Mouse (Mus musculus) lung, postnatal 4 days (tissue): ENCODE measurements around the gene Gnl2.

Source experiments
- DNase-seq, 2 experiments: peaks; one replicate each; pipeline ENCODE4 v3.0.0; 2021

Gnl2 gene

DNA sequence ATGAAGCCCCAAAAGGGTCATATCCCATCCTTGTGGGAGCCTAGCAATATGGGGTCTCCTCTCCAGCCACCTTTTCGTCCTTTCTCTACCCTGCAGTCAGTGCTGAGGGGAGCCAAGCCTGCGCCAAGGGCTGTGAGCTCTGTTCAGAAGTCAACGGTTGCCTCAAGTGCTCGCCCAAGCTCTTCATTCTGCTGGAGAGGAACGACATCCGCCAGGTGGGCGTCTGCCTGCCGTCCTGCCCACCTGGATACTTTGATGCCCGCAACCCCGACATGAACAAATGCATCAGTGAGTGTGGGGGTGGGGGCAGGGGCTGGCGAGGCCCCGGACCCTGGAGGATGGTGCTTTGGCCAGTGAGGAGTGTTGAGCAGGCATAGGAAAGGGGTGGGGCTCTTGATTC lies 11.5 kb upstream of the Gnl2 start:
- no peak for DNase-seq

DNA sequence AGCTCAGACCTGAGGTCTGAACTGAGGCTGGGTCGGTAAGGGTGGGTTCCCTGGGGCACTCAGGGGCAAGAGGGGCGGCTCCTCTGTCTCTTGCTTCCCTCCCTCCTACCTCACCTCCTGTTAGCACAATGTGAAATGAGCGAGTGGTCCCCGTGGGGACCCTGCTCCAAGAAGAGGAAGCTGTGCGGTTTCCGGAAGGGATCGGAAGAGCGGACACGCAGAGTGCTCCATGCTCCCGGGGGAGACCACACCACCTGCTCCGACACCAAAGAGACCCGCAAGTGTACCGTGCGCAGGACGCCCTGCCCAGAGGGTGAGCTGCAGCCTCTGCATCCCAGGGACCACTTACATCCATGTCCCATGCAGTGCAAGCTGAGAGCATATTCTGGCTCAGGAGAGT lies 8.9 kb upstream of the Gnl2 start:
- DNase-seq: no peak

- DNase-seq: peak; percentile 31 to 48
Observed at GRCm38 (mm10) chr4:125008220-125008619, 8.2 kb upstream of the Gnl2 start.

DNA sequence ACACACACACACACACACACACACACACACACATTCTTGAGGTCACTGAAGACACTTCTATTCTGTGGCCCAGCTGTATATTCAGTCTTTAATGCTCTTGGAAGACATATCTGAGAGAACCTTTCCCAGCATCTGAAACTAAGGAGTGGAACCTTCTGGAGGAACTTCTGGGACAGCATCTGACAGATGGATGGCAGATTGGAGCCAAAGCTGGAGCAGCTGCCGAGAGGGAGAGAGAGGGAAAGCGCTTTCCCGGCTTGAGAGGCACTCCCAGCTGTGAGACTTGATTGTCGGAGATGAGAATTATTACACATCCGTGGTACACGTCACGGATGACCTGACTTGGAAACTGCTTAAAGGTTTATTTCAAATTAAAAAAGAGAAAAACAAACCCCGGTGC lies 7.7 kb upstream of the Gnl2 start:
- DNase-seq: no peak

- peak; percentile 21 to 67 for DNase-seq
Observed at GRCm38 (mm10) chr4:125017431-125017830, 1.0 kb downstream of the Gnl2 start.

- DNase-seq: no peak
Observed at GRCm38 (mm10) chr4:125020780-125021538, 4.6 kb downstream of the Gnl2 start.

DNA sequence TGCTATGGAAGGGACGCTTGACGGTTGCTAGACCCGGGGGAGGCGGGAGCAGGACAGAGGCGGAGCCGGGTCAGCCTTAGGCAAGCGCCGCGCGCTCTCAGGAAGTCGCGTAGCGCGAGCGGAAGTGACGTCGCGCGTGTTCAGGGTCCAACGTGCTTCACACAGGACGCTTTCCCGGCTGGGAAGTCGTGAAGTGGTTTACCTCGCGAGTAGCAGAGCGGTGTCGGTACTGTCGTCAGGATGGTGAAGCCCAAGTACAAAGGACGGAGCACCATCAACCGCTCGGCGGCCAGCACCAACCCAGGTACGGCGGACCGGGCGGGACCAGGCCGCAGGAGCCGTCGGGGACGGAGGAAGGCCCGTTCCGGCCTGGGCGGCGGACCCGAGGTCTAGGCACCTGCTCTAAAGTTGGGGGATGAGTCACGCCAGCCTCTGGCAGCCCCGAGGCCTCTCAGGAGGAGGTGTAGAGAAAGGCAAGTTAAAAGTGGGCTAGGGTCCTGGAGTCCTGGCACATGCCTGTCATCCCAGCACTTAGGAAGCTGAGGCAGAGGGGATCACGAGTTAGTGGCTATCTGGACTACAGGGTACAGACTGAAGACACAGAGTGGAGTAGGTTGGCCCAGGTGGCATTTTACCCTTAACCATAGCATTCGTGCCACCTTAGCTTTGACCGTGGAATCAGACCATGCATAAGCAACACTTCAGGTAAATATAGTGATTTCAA lies 13.7 kb downstream of the Gnl2 start:
- DNase-seq: peak; percentile 94 to 95

- DNase-seq: peak; percentile 9 to 38
Observed at GRCm38 (mm10) chr4:125034341-125034740, 18.0 kb downstream of the Gnl2 start.

DNA sequence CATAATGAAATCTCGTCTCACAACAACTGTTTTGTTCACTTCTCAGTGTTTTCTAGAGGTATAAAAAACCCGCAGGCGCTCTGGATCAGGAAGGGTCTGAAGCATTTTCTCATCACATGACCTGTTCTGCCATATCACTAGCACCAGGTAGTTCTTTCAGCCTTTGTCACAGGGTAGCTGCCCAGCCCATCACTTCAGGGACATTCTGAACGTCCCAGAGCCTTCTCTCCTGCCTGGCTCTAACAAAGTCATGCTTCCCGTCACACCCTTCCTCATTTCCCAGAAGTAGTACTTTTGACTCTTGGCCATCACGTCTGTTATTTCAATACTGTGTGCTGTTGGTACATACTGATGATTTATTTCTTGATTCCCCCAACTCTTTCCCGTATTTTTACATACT lies 28.1 kb downstream of the Gnl2 start:
- DNase-seq: no peak

GRCm38 (mm10) chr4:125055385-125055784 lies 39.0 kb downstream of the Gnl2 start:
- DNase-seq: peak in 1 of 2 experiments; percentile 26

GRCm38 (mm10) chr4:125056476-125056875 lies 40.1 kb downstream of the Gnl2 start:
- no peak for DNase-seq

GRCm38 (mm10) chr4:125057273-125057672 lies 40.9 kb downstream of the Gnl2 start:
- no peak for DNase-seq

GRCm38 (mm10) chr4:125058033-125058432 lies 41.6 kb downstream of the Gnl2 start:
- DNase-seq: no peak

GRCm38 (mm10) chr4:125059025-125059424 lies 42.6 kb downstream of the Gnl2 start:
- peak; percentile 66 to 73 for DNase-seq

DNA sequence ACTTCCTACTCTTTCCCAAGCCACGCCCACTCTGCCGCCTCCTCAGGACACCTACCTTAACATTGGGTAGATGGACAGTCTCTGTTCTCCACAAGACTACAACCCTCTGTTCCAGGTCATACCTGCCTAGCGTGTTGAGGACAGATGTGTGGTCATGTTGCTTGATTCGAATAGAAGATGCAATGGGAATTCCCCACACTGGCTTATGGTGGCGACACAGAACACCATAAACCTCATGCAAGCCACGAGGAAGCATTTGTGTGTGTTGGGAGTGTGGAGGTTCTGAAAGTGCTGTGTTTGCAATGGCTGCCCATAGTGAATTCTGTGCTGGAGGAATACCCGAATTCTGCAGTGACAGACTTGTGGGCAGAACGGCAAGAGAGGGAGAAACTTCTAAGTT lies 47.4 kb downstream of the Gnl2 start:
- no peak for DNase-seq

- DNase-seq: peak; percentile 75 to 78
Observed at GRCm38 (mm10) chr4:125065517-125066307, 49.3 kb downstream of the Gnl2 start, which contains the start of gene Dnali1. Gene Dnali1 (minus strand): TSS chr4:125065703.

DNA sequence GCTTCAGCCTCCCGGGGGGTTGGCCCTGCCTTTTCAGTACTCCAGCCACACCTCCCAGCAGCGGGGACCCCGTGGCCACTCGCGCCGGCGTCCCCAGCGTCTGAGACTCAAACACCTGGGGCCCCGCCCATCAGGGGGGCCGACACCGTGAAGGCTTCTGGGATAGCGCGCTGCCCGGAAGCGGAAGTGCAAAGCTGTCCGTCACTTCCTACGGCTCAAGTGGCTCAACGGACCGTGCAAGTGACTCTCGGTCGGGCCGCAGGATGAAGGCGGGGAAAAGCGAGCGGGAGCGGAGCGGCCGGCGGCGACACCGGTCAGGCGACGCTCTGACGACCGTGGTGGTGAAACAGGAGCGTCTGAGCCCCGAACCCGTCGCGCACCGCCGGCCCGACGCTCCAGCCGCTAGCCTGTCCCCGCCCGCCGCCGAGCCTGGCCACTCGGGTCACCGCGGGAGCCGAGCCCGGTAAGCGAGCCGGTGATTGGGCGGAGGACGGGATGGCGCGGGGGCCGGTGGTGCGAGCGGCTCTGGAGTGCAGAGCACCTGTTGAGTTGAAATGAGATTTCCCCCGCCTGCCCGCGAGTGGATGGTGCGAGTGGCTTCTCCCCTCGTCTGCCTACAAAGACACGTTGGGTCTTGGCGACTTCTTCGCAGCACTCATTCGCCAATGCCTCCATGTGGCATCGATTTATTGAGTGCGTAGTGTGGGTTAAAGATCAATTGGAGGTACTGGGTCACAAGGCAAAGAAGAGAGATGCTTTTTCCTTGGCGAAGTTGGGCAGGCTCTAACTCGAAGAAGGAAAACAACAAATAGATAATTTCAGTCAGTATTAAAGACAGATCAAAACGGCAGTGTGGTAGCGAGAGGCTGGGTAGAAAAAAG lies 50.3 kb downstream of the Gnl2 start, which contains the start of gene Snip1:
Gene Snip1, plus strand, starts transcription at position 183 of the 881 bp plus-strand sequence.
- peak; percentile 95 to 96 for DNase-seq

DNA sequence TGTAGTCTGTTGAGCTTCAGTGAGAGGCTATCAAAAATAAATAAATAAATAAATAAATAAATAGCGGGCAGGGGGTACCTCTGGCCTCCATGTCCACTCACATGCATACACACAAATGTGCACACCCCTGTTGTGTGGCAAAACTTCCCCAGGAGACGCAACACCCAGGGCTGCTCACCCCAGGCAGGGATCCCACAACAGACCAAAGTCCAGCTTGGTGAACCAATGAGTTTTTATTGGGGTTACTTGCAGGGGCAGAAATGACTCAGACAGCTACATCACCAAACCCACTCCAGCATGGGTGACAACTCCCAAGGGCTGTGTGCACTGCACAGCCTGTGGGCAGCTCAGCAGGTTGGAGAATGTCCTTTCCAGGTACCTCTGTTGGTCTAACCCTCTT lies 61.3 kb downstream of the Gnl2 start:
- DNase-seq: no peak

- DNase-seq: no peak
Observed at GRCm38 (mm10) chr4:125078698-125079097, 62.3 kb downstream of the Gnl2 start.

DNA sequence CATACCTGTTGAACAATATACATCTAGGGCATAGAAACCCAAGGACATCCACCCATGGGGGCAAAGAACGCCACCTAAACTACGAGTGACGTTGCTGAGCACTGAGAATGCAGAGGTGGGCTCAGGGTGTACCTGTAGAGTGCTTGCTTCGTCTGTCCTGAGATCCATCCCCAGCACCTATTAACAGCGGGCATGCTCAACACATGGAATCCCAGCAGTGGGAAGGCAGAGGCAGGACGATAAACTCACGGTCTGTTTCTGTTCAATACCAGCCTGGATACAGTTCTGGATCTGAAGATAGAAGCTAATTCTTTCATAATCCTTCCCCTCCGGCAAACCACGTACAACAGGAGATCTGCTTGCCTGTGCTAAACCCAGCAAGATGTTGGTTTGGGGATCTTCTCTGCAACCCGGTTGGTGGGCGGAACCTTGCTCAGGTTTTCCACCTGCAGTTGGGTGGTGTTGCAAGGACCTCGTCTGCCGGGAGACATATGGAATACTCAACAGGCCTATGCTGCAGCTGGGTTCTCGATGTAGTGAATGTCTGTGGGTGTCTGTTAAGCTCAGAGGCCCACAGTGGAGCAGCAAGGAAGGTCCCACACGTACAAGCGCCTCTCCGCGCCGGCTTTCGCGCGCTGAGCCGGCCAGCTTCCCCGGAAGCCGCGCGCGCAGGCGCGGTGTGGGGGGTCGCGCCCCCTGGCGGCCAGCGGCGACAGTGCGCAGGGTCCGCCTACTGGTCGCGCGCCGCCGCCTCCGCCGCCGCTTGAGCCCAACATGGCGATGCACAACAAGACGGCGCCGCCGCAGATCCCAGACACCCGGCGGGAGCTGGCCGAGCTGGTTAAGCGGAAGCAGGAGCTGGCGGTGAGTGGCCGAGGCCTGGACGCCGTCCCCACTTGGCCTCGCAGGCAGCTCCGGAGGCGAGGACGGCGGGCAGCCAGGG lies 68.3 kb downstream of the Gnl2 start, which contains the start of gene Meaf6:
Gene Meaf6, plus strand, starts transcription at position 732 of the 943 bp plus-strand sequence.
- peak; percentile 94 to 95 for DNase-seq

DNA sequence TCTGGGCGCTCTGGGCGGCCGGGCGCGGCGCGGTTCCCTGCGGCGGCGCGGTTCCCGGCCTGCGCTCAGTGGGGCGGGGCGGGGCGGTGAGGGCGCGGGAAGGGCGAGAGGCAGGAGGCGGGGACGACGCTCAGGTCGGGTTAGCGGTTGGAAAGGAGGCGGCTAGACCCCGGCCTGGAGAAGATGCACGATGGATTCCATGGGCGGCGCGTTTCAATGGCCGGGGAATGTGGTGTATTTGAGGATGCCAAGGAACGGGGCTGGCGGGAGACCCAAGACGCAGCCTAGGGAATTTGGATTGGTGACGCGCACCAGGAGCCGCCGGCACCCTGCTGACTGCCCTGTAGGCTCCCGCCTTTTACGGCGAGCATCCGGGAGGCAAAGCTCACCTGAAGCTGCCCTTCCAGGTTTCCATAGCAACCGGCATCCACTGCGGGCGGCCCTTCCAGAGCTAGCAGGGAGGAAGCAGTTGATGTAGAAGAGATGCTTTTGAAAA lies 69.0 kb downstream of the Gnl2 start:
- DNase-seq: no peak
